Mouse (Mus musculus) midbrain, embryonic 13.5 days (tissue): ENCODE data around the gene Pdk2. TPM values are rescaled to one million over a fixed set of nuclear protein-coding genes. Genes with fewer than 3 reads are reported as not detected.

Experiments
- ATAC-seq: fragments of 200-750 bp; cut with Nextera tagmentation; 2 replicates; pipeline ENCODE4 v1.8.0; 2017; ENCODE audit warnings: mild to moderate bottlenecking, moderate TSS enrichment, moderate library complexity
- H3K27ac ChIP-seq: fragments of 300-500 bp; sonication (generic); 2 replicates; pipeline ENCODE4 v1.5.1; 2015; ENCODE audit warnings: inconsistent platforms, mild to moderate bottlenecking, moderate library complexity
- H3K27me3 ChIP-seq: fragments of 300-500 bp; sonication (generic); 2 replicates; pipeline ENCODE4 v1.6.1; 2015; ENCODE audit warnings: mild to moderate bottlenecking, inconsistent platforms
- H3K36me3 ChIP-seq: fragments of 300-500 bp; sonication (generic); 2 replicates; pipeline ENCODE4 v1.6.1; 2015; ENCODE audit warnings: mild to moderate bottlenecking, inconsistent platforms
- H3K4me1 ChIP-seq: fragments of 300-500 bp; sonication (generic); replicated peaks from 2 replicates; pipeline ENCODE4 v1.6.1; 2015; ENCODE audit warnings: inconsistent platforms
- H3K4me2 ChIP-seq: fragments of 300-500 bp; sonication (generic); replicated peaks from 2 replicates; pipeline ENCODE4 v1.6.1; 2015; ENCODE audit warnings: moderate library complexity, mild to moderate bottlenecking, inconsistent platforms
- H3K4me3 ChIP-seq: fragments of 300-500 bp; sonication (generic); replicated peaks from 2 replicates; pipeline ENCODE4 v1.5.1; 2015; ENCODE audit warnings: mild to moderate bottlenecking, inconsistent platforms
- H3K9ac ChIP-seq: fragments of 300-500 bp; sonication (generic); replicated peaks from 2 replicates; pipeline ENCODE4 v1.6.1; 2015; ENCODE audit warnings: mild to moderate bottlenecking, inconsistent platforms
- H3K9me3 ChIP-seq: fragments of 300-500 bp; sonication (generic); 2 replicates; pipeline ENCODE4 v1.6.1; 2016; ENCODE audit warnings: mild to moderate bottlenecking, inconsistent platforms
- WGBS: fragments of 180-500 bp; shearing (Covaris S2); methylation state at CpG from one replicate; pipeline ENCODE4 v1.1.7; 2015; 5-methylcytosine and 5-hydroxymethylcytosine counted together
- polyA plus RNA-seq: library from polyadenylated mRNA; unstranded; fragments of >200 nt; fragmentation: Nextera tagmentation; extraction: Ambion mirVana; gene quantifications from 2 replicates; pipeline ENCODE4 v1.2.1, GENCODE M21; 2015

The Pdk2 gene
- polyA plus RNA-seq: 21.4 and 24.7 TPM in 2 replicates

DNA sequence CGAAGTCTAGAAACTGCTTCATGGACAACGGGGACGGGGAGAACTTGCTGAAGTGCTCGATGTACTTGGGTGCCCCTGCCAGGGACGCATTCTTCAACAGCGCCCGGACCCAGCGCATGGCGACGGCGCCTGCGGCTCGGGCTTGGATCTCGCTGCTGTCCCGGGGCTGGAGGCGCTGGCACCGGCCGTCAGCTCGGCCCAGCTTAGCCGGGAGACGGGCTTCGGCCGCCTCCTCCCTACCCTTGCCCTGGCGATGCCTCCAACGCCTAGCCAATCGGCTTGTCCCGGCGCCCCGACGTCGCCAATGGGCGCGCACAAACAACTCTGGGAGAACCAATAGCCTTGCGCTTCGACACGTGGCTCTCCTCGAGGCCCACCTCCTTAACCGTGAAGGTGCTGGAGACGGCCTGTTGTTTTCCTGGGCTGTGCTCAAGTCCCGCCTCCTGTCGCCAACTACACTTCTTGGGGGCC, at the start of gene Pdk2:
Gene Pdk2 (minus strand): TSS at position 216 of the 471 bp plus-strand sequence.
- Histone ChIP-seq H3K4me2 (peak within 1 kb of the TSS; percentile 72), H3K27ac (peak within 1 kb of the TSS; percentile 40), H3K36me3 (no peaks in the 10 kb centered on the region), H3K9me3 (no peaks in the 10 kb centered on the region), H3K4me3 (peak within 1 kb of the TSS; percentile 66), H3K4me1 (peaks cover 19% of the 10 kb centered on the region), H3K9ac (peak within 1 kb of the TSS; percentile 74), H3K27me3 (0 out of 2 replicates have a peak, but pooled peaks cover 18% of the 10 kb centered on the region)
- WGBS: under 1% methylated on average over 41 of the region's 41 CpGs
- ATAC-seq: peak; percentile 98

- peaks cover 6% of the 10 kb centered on the region for H3K4me1 ChIP-seq
- no peaks in the 10 kb centered on the region for H3K9me3 ChIP-seq
- no peak overlapping the region for H3K4me2 ChIP-seq
- no peaks in the 10 kb centered on the region for H3K27me3 ChIP-seq
- no peak overlapping the region for H3K27ac ChIP-seq
- no peak for ATAC-seq
- H3K9ac ChIP-seq: no peak overlapping the region
- 88% methylated on average over 16 of the region's 16 CpGs for WGBS
- H3K36me3 ChIP-seq: no peaks in the 10 kb centered on the region
- H3K4me3 ChIP-seq: no peak overlapping the region
These were observed 48.0 kb upstream of the Pdk2 start for GRCm38 (mm10) chr11:95088857-95089779.

- Histone ChIP-seq H3K4me2 (no peak overlapping the region), H3K36me3 (no peaks in the 10 kb centered on the region), H3K4me3 (no peak overlapping the region), H3K9me3 (no peaks in the 10 kb centered on the region), H3K4me1 (peaks cover 6% of the 10 kb centered on the region), H3K9ac (no peak overlapping the region), H3K27ac (no peak overlapping the region), H3K27me3 (no peaks in the 10 kb centered on the region)
- ATAC-seq: no peak
- WGBS: 57% methylated on average over 7 of the region's 7 CpGs
These were observed 47.1 kb upstream of the Pdk2 start for GRCm38 (mm10) chr11:95088286-95088685.

GRCm38 (mm10) chr11:95087301-95088228, 46.4 kb upstream of the Pdk2 start:
- no peaks in the 10 kb centered on the region for H3K36me3 ChIP-seq
- no peak for ATAC-seq
- WGBS: 67% methylated on average over 17 of the region's 17 CpGs
- no peak overlapping the region for H3K4me3 ChIP-seq
- H3K9me3 ChIP-seq: no peaks in the 10 kb centered on the region
- H3K9ac ChIP-seq: no peak overlapping the region
- peaks cover 6% of the 10 kb centered on the region for H3K4me1 ChIP-seq
- H3K4me2 ChIP-seq: no peak overlapping the region
- H3K27ac ChIP-seq: no peak overlapping the region
- H3K27me3 ChIP-seq: no peaks in the 10 kb centered on the region

DNA sequence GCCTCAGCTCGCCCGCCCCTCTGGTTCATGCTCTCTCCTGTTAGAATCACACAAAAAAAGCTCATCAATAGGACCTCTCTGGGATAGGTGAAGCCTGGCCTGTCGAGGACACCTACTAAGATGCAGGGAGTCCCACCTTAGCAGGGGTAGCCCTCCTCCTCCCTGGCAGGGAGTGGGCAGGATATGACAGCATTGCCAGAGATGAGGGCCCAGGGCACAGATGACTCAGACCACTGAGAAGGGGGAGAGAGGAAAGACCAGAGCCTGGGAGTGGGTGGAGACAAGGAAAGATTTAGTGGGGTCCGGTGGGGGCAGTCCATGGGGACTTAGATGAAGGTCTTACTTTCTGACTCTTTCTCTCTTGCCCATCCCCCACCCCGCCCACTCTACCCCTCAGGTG, 45.1 kb upstream of the Pdk2 start:
- no peak overlapping the region for H3K27ac ChIP-seq
- H3K9me3 ChIP-seq: no peaks in the 10 kb centered on the region
- no peak overlapping the region for H3K4me2 ChIP-seq
- H3K36me3 ChIP-seq: no peaks in the 10 kb centered on the region
- WGBS: 57% methylated on average over 5 of the region's 5 CpGs
- no peak for ATAC-seq
- H3K4me3 ChIP-seq: no peak overlapping the region
- no peak overlapping the region for H3K9ac ChIP-seq
- H3K4me1 ChIP-seq: peaks cover 6% of the 10 kb centered on the region
- H3K27me3 ChIP-seq: no peaks in the 10 kb centered on the region

DNA sequence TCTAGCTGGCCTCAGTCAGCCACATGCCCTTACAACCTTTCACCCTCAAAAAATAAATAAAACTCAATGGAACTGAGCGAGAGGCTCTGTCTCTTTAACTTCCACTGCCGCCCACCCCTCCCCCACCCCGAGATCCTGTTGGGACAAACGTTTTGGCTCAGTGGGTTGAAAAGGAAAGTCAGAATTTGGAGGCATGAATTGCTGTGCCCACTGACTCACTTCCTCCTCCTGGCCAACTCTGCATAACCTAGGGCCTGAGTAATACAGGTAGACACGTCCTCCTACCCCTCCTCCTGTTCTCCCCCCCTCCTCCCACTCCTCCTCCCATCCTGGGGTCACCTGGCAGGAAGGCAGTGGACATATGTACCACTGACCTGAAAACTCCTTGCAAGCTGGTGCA, 44.6 kb upstream of the Pdk2 start:
- Histone ChIP-seq H3K9ac (no peak overlapping the region), H3K4me3 (no peak overlapping the region)
- WGBS: 13% methylated on average over 5 of the region's 5 CpGs

GRCm38 (mm10) chr11:95084811-95085382, 43.7 kb upstream of the Pdk2 start:
- H3K9ac ChIP-seq: no peak overlapping the region
- ATAC-seq: no peak
- H3K4me1 ChIP-seq: peaks cover 6% of the 10 kb centered on the region
- no peak overlapping the region for H3K4me3 ChIP-seq
- no peak overlapping the region for H3K4me2 ChIP-seq
- H3K9me3 ChIP-seq: no peaks in the 10 kb centered on the region
- H3K27ac ChIP-seq: no peak overlapping the region
- H3K27me3 ChIP-seq: 0 out of 2 replicates have a peak, but pooled peaks cover 5% of the 10 kb centered on the region
- 33% methylated on average over 5 of the region's 5 CpGs for WGBS
- no peaks in the 10 kb centered on the region for H3K36me3 ChIP-seq

More for the DNA sequence above, 44.6 kb upstream of the Pdk2 start:
- Histone ChIP-seq H3K4me2 (no peak overlapping the region), H3K27me3 (no peaks in the 10 kb centered on the region), H3K9me3 (no peaks in the 10 kb centered on the region), H3K27ac (no peak overlapping the region), H3K4me1 (peaks cover 6% of the 10 kb centered on the region), H3K36me3 (no peaks in the 10 kb centered on the region)
- ATAC-seq: no peak

DNA sequence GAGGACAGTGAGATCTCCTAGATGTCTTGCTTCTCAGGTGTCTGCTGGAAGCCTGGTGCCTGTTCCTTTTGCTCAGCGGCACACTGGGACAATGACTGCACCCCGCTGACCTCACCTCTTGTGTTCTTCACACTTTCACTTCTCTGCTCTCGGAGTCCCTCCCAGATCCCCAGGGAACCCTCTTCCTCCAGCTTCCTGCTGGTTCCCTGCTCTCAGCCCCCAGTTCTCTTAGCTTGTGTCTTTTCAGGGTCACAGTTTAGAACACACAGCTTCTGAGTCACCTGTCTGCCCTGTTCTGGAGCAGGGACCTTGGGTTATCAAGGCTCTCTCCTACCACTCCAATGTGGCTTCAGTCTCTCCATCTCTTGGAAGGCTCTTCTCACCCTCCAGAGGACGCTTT, 43.0 kb upstream of the Pdk2 start:
- ATAC-seq: no peak
- Histone ChIP-seq H3K9ac (no peak overlapping the region), H3K4me3 (no peak overlapping the region), H3K36me3 (no peaks in the 10 kb centered on the region), H3K27ac (no peak overlapping the region), H3K4me2 (no peak overlapping the region), H3K9me3 (no peaks in the 10 kb centered on the region), H3K4me1 (peaks cover 6% of the 10 kb centered on the region), H3K27me3 (peaks cover 12% of the 10 kb centered on the region)
- WGBS: 30% methylated on average over 4 of the region's 4 CpGs

DNA sequence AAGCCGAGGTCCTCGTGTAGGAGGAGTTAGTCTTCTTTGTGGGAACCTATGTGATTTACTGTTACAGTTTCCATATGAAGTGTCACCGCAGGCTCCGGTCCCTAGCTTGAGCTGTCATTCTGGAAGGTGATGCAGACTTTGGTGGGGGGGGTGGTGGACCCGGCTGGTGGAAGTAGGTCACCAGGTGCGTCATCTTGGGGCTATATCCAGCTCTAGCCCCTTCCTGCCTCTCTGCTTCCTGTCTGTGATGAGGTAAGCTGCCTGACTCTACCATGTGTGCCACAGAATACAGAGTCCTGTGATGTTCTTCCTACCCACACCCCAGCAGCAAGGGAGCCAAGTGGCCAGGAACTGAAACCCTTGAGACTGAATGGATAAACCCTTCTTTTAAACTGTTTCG, 41.7 kb upstream of the Pdk2 start:
- Histone ChIP-seq H3K36me3 (no peaks in the 10 kb centered on the region), H3K9me3 (no peaks in the 10 kb centered on the region), H3K27me3 (peaks cover 25% of the 10 kb centered on the region), H3K4me3 (no peak overlapping the region), H3K9ac (no peak overlapping the region), H3K4me1 (peaks cover 7% of the 10 kb centered on the region), H3K27ac (no peak overlapping the region), H3K4me2 (no peak overlapping the region)
- WGBS: 95% methylated on average over 7 of the region's 7 CpGs
- ATAC-seq: no peak

- no peak overlapping the region for H3K27ac ChIP-seq
- ATAC-seq: no peak
- whole genome bisulfite sequencing: 84% methylated on average over 6 of the region's 6 CpGs
These were observed 39.6 kb upstream of the Pdk2 start for GRCm38 (mm10) chr11:95080783-95081182.

DNA sequence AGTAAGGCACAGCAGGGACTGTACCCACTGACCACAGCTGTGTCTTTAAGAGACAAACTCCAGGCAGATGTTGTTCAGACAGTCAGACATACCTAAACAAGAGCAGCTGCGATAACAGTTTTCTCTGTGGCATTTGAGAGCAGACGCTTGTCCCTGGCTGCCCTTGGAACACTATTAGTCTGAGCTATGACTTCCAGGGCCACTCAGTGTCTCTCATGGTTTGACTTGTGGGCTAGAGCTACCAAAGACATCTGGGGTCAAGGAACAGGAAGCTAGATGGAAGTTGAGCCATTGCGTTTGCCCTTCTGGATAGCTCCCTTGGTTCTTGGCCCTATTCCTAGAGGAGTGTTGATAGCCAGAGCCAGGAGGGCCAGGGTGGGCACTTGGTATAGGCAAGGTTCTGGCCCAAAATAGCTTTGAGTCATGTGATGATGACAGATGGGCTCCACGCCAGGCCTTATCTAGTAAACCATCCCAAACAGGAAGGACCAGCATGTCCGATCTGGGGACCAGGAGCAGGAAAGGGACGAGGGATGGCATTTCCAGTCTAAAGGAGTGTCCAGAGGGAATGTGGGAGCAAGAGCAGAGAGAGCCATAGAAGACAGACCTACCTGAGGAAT, 38.2 kb upstream of the Pdk2 start:
- WGBS: 88% methylated on average over 6 of the region's 6 CpGs
- H3K36me3 ChIP-seq: no peaks in the 10 kb centered on the region
- no peak for ATAC-seq
- no peak overlapping the region for H3K27ac ChIP-seq
- H3K9ac ChIP-seq: no peak overlapping the region
- peaks cover 52% of the 10 kb centered on the region for H3K27me3 ChIP-seq
- no peak overlapping the region for H3K4me2 ChIP-seq
- H3K4me1 ChIP-seq: peaks cover 29% of the 10 kb centered on the region
- H3K4me3 ChIP-seq: no peak overlapping the region
- H3K9me3 ChIP-seq: no peaks in the 10 kb centered on the region

More at GRCm38 (mm10) chr11:95080783-95081182, 39.6 kb upstream of the Pdk2 start:
- Histone ChIP-seq H3K4me3 (no peak overlapping the region), H3K4me1 (peaks cover 20% of the 10 kb centered on the region), H3K9me3 (no peaks in the 10 kb centered on the region), H3K4me2 (no peak overlapping the region), H3K9ac (no peak overlapping the region), H3K36me3 (no peaks in the 10 kb centered on the region), H3K27me3 (peaks cover 38% of the 10 kb centered on the region)
